Mouse (Mus musculus): ENCODE measurements around the gene Uba3. TPM values are rescaled to one million over a fixed set of nuclear protein-coding genes. Genes with fewer than 3 reads are reported as not detected.

Gene Uba3
- polyA plus RNA-seq, 1 experiment from 2014 or later, result 57.8 TPM

Other genes with a start within 250 kb of the Uba3 start
- gene Fam19a4, start 145.2 kb downstream of the Uba3 start, polyA plus RNA-seq (2018), result not detected in 3 replicates
- 8.7 to 11.8 TPM (median 9.6 TPM) in 3 replicates for gene Eogt, start 56.5 kb downstream of the Uba3 start, polyA plus RNA-seq (2018)
- 19.9 to 24.8 TPM (median 20.9 TPM) in 3 replicates for gene Tmf1, start 26.5 kb downstream of the Uba3 start, polyA plus RNA-seq (2018)
- 170 to 235 TPM (median 193 TPM) in 3 replicates for gene Arl6ip5, start 5.0 kb upstream of the Uba3 start, polyA plus RNA-seq (2018)
- gene Lmod3, start 47.1 kb upstream of the Uba3 start, polyA plus RNA-seq (2018), result not detected in 3 replicates